Mouse (Mus musculus) gastrocnemius, postnatal 36 days (tissue): ENCODE results near the gene Pifo. TPM values are rescaled to one million over a fixed set of nuclear protein-coding genes. Genes with fewer than 3 reads are reported as not detected.
"Not testable (repeated sequence)": the region's sequence is repeated elsewhere in the genome, so short reads cannot be mapped to it uniquely, and the experiment has no call there.

Experiments used
- DNase-seq, 2 experiments: peaks; one replicate each; pipeline ENCODE4 v3.0.0; 2022
- intact Hi-C: fragments of 180-260 bp; cut with DNase I; formaldehyde crosslinking; loops from one replicate; pipeline ENCODE4 v1.15.1; 2025
- long read RNA-seq, 2 experiments: library from polyadenylated mRNA; stranded (forward); transcript quantifications; one replicate each; pipeline ENCODE4 v2.0.0; 2021
- total RNA-seq, 2 experiments: library from RNA; stranded (reverse); gene quantifications; 2 replicates each; pipeline ENCODE4 v1.2.3; 2021

Gene Pifo
- total RNA-seq = not detected
- long read RNA-seq, experiment 1 = 0 reads
- long read RNA-seq, experiment 2 = 0 reads

GRCm38 (mm10) chr3:106014546-106014945 lies at the start of gene Pifo:
Gene Pifo (minus strand): TSS chr3:106014646.
- DNase-seq = no peak
- intact Hi-C loops = no loop called here

- no peak for DNase-seq
- intact Hi-C loops = no loop called here
Measured at GRCm38 (mm10) chr3:106057966-106058365, 43.5 kb upstream of the Pifo start.

GRCm38 (mm10) chr3:106051896-106052295 lies 37.5 kb upstream of the Pifo start:
- intact Hi-C loops = no loop called here
- DNase-seq = no peak

- DNase-seq = no peak
- intact Hi-C loops = no loop called here
Measured at GRCm38 (mm10) chr3:106040306-106040705, 25.9 kb upstream of the Pifo start.

- intact Hi-C loops = no loop called here
- no peak for DNase-seq
Measured at GRCm38 (mm10) chr3:106032781-106033180, 18.3 kb upstream of the Pifo start, which contains the start of gene Chil5. Gene Chil5 (minus strand): TSS chr3:106032814.

- intact Hi-C loops = no loop called here
- DNase-seq = no peak
Measured at GRCm38 (mm10) chr3:106024135-106024534, 9.7 kb upstream of the Pifo start.

- intact Hi-C loops = no loop called here
- no peak for DNase-seq
Measured at GRCm38 (mm10) chr3:106021840-106022239, 7.4 kb upstream of the Pifo start.

GRCm38 (mm10) chr3:106003360-106003759 lies 11.1 kb downstream of the Pifo start:
- DNase-seq, intact Hi-C loops: not testable (repeated sequence)

GRCm38 (mm10) chr3:106001416-106002370 lies 12.8 kb downstream of the Pifo start:
- intact Hi-C loops = no loop called here
- no peak for DNase-seq

- DNase-seq = no peak
- intact Hi-C loops = no loop called here
Measured at GRCm38 (mm10) chr3:106000707-106001375, 13.6 kb downstream of the Pifo start.

- intact Hi-C loops = loop anchor here (5.0 kb wide), 1 partner anchor 453 kb away; no protein-coding TSS in a partner anchor
- no peak for DNase-seq
Measured at GRCm38 (mm10) chr3:105994730-105995129, 19.7 kb downstream of the Pifo start.

- DNase-seq = peak in 1 of 2 experiments; percentile 10
Measured at GRCm38 (mm10) chr3:105991653-105992283, 22.7 kb downstream of the Pifo start.

GRCm38 (mm10) chr3:105989611-105990010 lies 24.8 kb downstream of the Pifo start:
- DNase-seq = not testable (repeated sequence)
- intact Hi-C loops = loop anchor here (5.0 kb wide), 1 partner anchor 458 kb away; no protein-coding TSS in a partner anchor

More at GRCm38 (mm10) chr3:105991653-105992283, 22.7 kb downstream of the Pifo start:
- intact Hi-C loops = loop anchor here (5.0 kb wide), 1 partner anchor 456 kb away; no protein-coding TSS in a partner anchor

GRCm38 (mm10) chr3:105974174-105974573 lies 40.3 kb downstream of the Pifo start:
- DNase-seq = no peak
- intact Hi-C loops = no loop called here

- intact Hi-C loops = no loop called here
Measured at GRCm38 (mm10) chr3:105973411-105973810, 41.0 kb downstream of the Pifo start, which contains the start of gene Ovgp1. Gene Ovgp1 (plus strand): TSS chr3:105973711.

GRCm38 (mm10) chr3:105971831-105972446 lies 42.5 kb downstream of the Pifo start:
- intact Hi-C loops = no loop called here
- DNase-seq = no peak

More at GRCm38 (mm10) chr3:105973411-105973810, 41.0 kb downstream of the Pifo start, which contains the start of gene Ovgp1:
- no peak for DNase-seq

GRCm38 (mm10) chr3:105960700-105961099 lies 53.7 kb downstream of the Pifo start:
- no peak for DNase-seq
- intact Hi-C loops = no loop called here

GRCm38 (mm10) chr3:105959999-105960398 lies 54.4 kb downstream of the Pifo start, which contains the start of gene Atp5f1:
Gene Atp5f1 (minus strand): TSS chr3:105960099.
- intact Hi-C loops = loop anchor here (5.0 kb wide), 1 partner anchor 228 kb away; no protein-coding TSS in a partner anchor
- no peak for DNase-seq

- DNase-seq = no peak
- intact Hi-C loops = loop anchor here (5.0 kb wide), 1 partner anchor 227 kb away; no protein-coding TSS in a partner anchor
Measured at GRCm38 (mm10) chr3:105959585-105959984, 54.9 kb downstream of the Pifo start.
